Mouse (Mus musculus) limb, embryonic 13.5 days (tissue): ENCODE results near the gene Arhgap33. TPM values are rescaled to one million over a fixed set of nuclear protein-coding genes. Genes with fewer than 3 reads are reported as not detected.
A peak's percentile ranks its signal among the peaks of the same experiment; 100 is the strongest.
"Not testable (repeated sequence)": the region's sequence is repeated elsewhere in the genome, so short reads cannot be mapped to it uniquely, and the experiment has no call there.

Experiments
- ATAC-seq: fragments of 200-750 bp; cut with Nextera tagmentation; 2 replicates; pipeline ENCODE4 v1.8.0; 2017; ENCODE audit warnings: low read depth, moderate number of reproducible peaks, moderate TSS enrichment; ENCODE audit not compliant: low FRiP score
- H3K27ac ChIP-seq: fragments of 300-500 bp; sonication (generic); 2 replicates; pipeline ENCODE4 v1.5.1; 2015; ENCODE audit warnings: inconsistent platforms, mild to moderate bottlenecking, moderate library complexity
- H3K27me3 ChIP-seq: fragments of 300-500 bp; sonication (generic); 2 replicates; pipeline ENCODE4 v1.6.1; 2015; ENCODE audit warnings: mild to moderate bottlenecking, inconsistent platforms
- H3K36me3 ChIP-seq: fragments of 300-500 bp; sonication (generic); 2 replicates; pipeline ENCODE4 v1.6.1; 2015; ENCODE audit warnings: inconsistent platforms, mild to moderate bottlenecking, moderate library complexity
- H3K4me1 ChIP-seq: fragments of 300-500 bp; sonication (generic); 2 replicates; pipeline ENCODE4 v1.6.1; 2015; ENCODE audit warnings: inconsistent platforms
- H3K4me2 ChIP-seq: fragments of 300-500 bp; sonication (generic); replicated peaks from 2 replicates; pipeline ENCODE4 v1.6.1; 2015; ENCODE audit warnings: inconsistent platforms, mild to moderate bottlenecking, moderate library complexity
- H3K4me3 ChIP-seq: fragments of 300-500 bp; sonication (generic); 2 replicates; pipeline ENCODE4 v1.5.1; 2015; ENCODE audit warnings: moderate library complexity, mild to moderate bottlenecking, inconsistent platforms
- H3K9ac ChIP-seq: fragments of 300-500 bp; sonication (generic); 2 replicates; pipeline ENCODE4 v1.6.1; 2015; ENCODE audit warnings: mild to moderate bottlenecking, inconsistent platforms
- H3K9me3 ChIP-seq: fragments of 300-500 bp; sonication (generic); 2 replicates; pipeline ENCODE4 v1.6.1; 2016; ENCODE audit warnings: inconsistent platforms
- WGBS: fragments of 180-500 bp; shearing (Covaris S2); methylation state at CpG from one replicate; pipeline ENCODE4 v1.1.7; 2015; 5-methylcytosine and 5-hydroxymethylcytosine counted together
- polyA plus RNA-seq: library from polyadenylated mRNA; unstranded; fragments of >200 nt; fragmentation: Nextera tagmentation; extraction: Ambion mirVana; gene quantifications from 2 replicates; pipeline ENCODE4 v1.2.1, GENCODE M21; 2015

Arhgap33 gene
- polyA plus RNA-seq, 1 experiment from 2014 or later = 11.6 TPM

GRCm38 (mm10) chr7:30522871-30523270, 12.0 kb downstream of the Arhgap33 start:
- Histone ChIP-seq H3K36me3 (peaks cover 47% of the 10 kb centered on the region), H3K4me1 (peaks cover 12% of the 10 kb centered on the region), H3K9ac (no peak overlapping the region), H3K27ac (no peak overlapping the region), H3K4me3 (no peak overlapping the region), H3K27me3 (no peaks in the 10 kb centered on the region), H3K4me2 (no peak overlapping the region), H3K9me3 (no peaks in the 10 kb centered on the region)
- 79% methylated on average over 10 of the region's 10 CpGs for WGBS
- no peak for ATAC-seq

GRCm38 (mm10) chr7:30520856-30521255, 14.0 kb downstream of the Arhgap33 start:
- H3K27ac ChIP-seq = no peak overlapping the region
- no peaks in the 10 kb centered on the region for H3K9me3 ChIP-seq
- H3K4me2 ChIP-seq = no peak overlapping the region
- H3K4me1 ChIP-seq = peaks cover under 1% of the 10 kb centered on the region; the same call in 1 of the 2 replicates
- H3K4me3 ChIP-seq = no peak overlapping the region
- no peaks in the 10 kb centered on the region for H3K27me3 ChIP-seq
- peaks cover 29% of the 10 kb centered on the region for H3K36me3 ChIP-seq
- ATAC-seq = no peak
- WGBS = 81% methylated on average over 5 of the region's 5 CpGs
- H3K9ac ChIP-seq = no peak overlapping the region

- Histone ChIP-seq H3K4me1 (no peaks in the 10 kb centered on the region), H3K36me3 (peaks cover 24% of the 10 kb centered on the region), H3K27ac (no peak overlapping the region), H3K27me3 (0 out of 2 replicates have a peak, but pooled peaks cover 2% of the 10 kb centered on the region), H3K9me3 (no peaks in the 10 kb centered on the region), H3K4me2 (no peak overlapping the region), H3K9ac (0 out of 2 replicates have a peak overlapping the region, but pooled peaks have one; percentile 0), H3K4me3 (no peak overlapping the region)
- ATAC-seq = no peak
- WGBS = 79% methylated on average over 4 of the region's 4 CpGs
These were observed 14.5 kb downstream of the Arhgap33 start for GRCm38 (mm10) chr7:30520396-30520795.

- 42% methylated on average over 8 of the region's 8 CpGs for WGBS
- no peak for ATAC-seq
- H3K36me3 ChIP-seq = peaks cover 9% of the 10 kb centered on the region
These were observed 16.5 kb downstream of the Arhgap33 start for GRCm38 (mm10) chr7:30518325-30518724.

GRCm38 (mm10) chr7:30515003-30515760, 19.7 kb downstream of the Arhgap33 start:
- H3K9ac ChIP-seq = no peak overlapping the region
- H3K36me3 ChIP-seq = no peaks in the 10 kb centered on the region
- 55% methylated on average over 24 of the region's 24 CpGs for WGBS
- no peak overlapping the region for H3K4me2 ChIP-seq
- 0 out of 2 replicates have a peak, but pooled peaks cover 3% of the 10 kb centered on the region for H3K27me3 ChIP-seq
- H3K4me1 ChIP-seq = no peaks in the 10 kb centered on the region
- no peak for ATAC-seq
- no peak overlapping the region for H3K4me3 ChIP-seq
- H3K27ac ChIP-seq = no peak overlapping the region
- no peaks in the 10 kb centered on the region for H3K9me3 ChIP-seq

More at GRCm38 (mm10) chr7:30518325-30518724, 16.5 kb downstream of the Arhgap33 start:
- H3K27ac ChIP-seq = no peak overlapping the region
- no peaks in the 10 kb centered on the region for H3K9me3 ChIP-seq
- H3K27me3 ChIP-seq = 0 out of 2 replicates have a peak, but pooled peaks cover 3% of the 10 kb centered on the region
- no peaks in the 10 kb centered on the region for H3K4me1 ChIP-seq
- H3K4me2 ChIP-seq = no peak overlapping the region
- H3K4me3 ChIP-seq = no peak overlapping the region
- H3K9ac ChIP-seq = no peak overlapping the region

GRCm38 (mm10) chr7:30508061-30508460, 26.8 kb downstream of the Arhgap33 start:
- Histone ChIP-seq H3K27me3 (no peaks in the 10 kb centered on the region), H3K9me3 (no peaks in the 10 kb centered on the region), H3K27ac (no peak overlapping the region), H3K4me1 (no peaks in the 10 kb centered on the region), H3K9ac (no peak overlapping the region), H3K4me3 (no peak overlapping the region), H3K4me2 (no peak overlapping the region), H3K36me3 (no peaks in the 10 kb centered on the region)
- WGBS = 76% methylated on average over 4 of the region's 4 CpGs
- no peak for ATAC-seq

GRCm38 (mm10) chr7:30501159-30501558, 33.7 kb downstream of the Arhgap33 start:
- not testable (repeated sequence) for H3K9ac ChIP-seq, H3K27me3 ChIP-seq, H3K4me2 ChIP-seq, H3K9me3 ChIP-seq, H3K4me3 ChIP-seq, H3K36me3 ChIP-seq, H3K4me1 ChIP-seq, ATAC-seq, H3K27ac ChIP-seq
- 75% methylated on average over 5 of the region's 5 CpGs for WGBS

- not testable (repeated sequence) for H3K9ac ChIP-seq
These were observed 39.3 kb downstream of the Arhgap33 start for GRCm38 (mm10) chr7:30495506-30496042.

GRCm38 (mm10) chr7:30493401-30493931, 41.4 kb downstream of the Arhgap33 start, which contains the start of gene Prodh2:
Gene Prodh2, plus strand, starts transcription at chr7:30493622.
- Histone ChIP-seq H3K9ac (no peak within 1 kb of the TSS), H3K4me3 (no peak within 1 kb of the TSS), H3K4me1 (no peaks in the 10 kb centered on the region), H3K27me3 (peaks cover 18% of the 10 kb centered on the region), H3K4me2 (no peak within 1 kb of the TSS), H3K9me3 (no peaks in the 10 kb centered on the region), H3K36me3 (no peaks in the 10 kb centered on the region), H3K27ac (no peak within 1 kb of the TSS)
- 63% methylated on average over 11 of the region's 11 CpGs for WGBS
- ATAC-seq = no peak

More at GRCm38 (mm10) chr7:30495506-30496042, 39.3 kb downstream of the Arhgap33 start:
- not testable (repeated sequence) for H3K36me3 ChIP-seq, H3K4me2 ChIP-seq, H3K4me3 ChIP-seq, H3K9me3 ChIP-seq, H3K27ac ChIP-seq, H3K4me1 ChIP-seq, ATAC-seq
- H3K27me3 ChIP-seq = peaks cover 14% of the 10 kb centered on the region
- 51% methylated on average over 5 of the region's 5 CpGs for WGBS

GRCm38 (mm10) chr7:30492765-30493164, 42.1 kb downstream of the Arhgap33 start:
- no peak overlapping the region for H3K9ac ChIP-seq
- WGBS = 22% methylated on average over 4 of the region's 4 CpGs
- no peaks in the 10 kb centered on the region for H3K4me1 ChIP-seq
- H3K27me3 ChIP-seq = peaks cover 18% of the 10 kb centered on the region
- no peak overlapping the region for H3K4me2 ChIP-seq
- H3K27ac ChIP-seq = no peak overlapping the region
- ATAC-seq = no peak
- H3K9me3 ChIP-seq = no peaks in the 10 kb centered on the region
- H3K36me3 ChIP-seq = no peaks in the 10 kb centered on the region
- H3K4me3 ChIP-seq = no peak overlapping the region

GRCm38 (mm10) chr7:30490957-30491307, 43.9 kb downstream of the Arhgap33 start:
- H3K4me3 ChIP-seq = no peak overlapping the region
- no peak overlapping the region for H3K27ac ChIP-seq
- H3K9ac ChIP-seq = no peak overlapping the region
- no peaks in the 10 kb centered on the region for H3K4me1 ChIP-seq
- H3K27me3 ChIP-seq = peaks cover 18% of the 10 kb centered on the region
- no peaks in the 10 kb centered on the region for H3K36me3 ChIP-seq
- WGBS = 18% methylated on average over 6 of the region's 6 CpGs
- ATAC-seq = no peak
- no peaks in the 10 kb centered on the region for H3K9me3 ChIP-seq
- no peak overlapping the region for H3K4me2 ChIP-seq

GRCm38 (mm10) chr7:30490251-30490956, 44.5 kb downstream of the Arhgap33 start:
- Histone ChIP-seq H3K27ac (no peak overlapping the region), H3K9me3 (no peaks in the 10 kb centered on the region), H3K4me2 (no peak overlapping the region), H3K4me1 (no peaks in the 10 kb centered on the region), H3K27me3 (peaks cover 18% of the 10 kb centered on the region), H3K4me3 (no peak overlapping the region), H3K9ac (no peak overlapping the region), H3K36me3 (no peaks in the 10 kb centered on the region)
- 31% methylated on average over 16 of the region's 16 CpGs for WGBS
- no peak for ATAC-seq
